Mouse (Mus musculus) midbrain, embryonic 14.5 days (tissue): ENCODE results near the gene Rps27. TPM values are rescaled to one million over a fixed set of nuclear protein-coding genes. Genes with fewer than 3 reads are reported as not detected.
"Not testable (repeated sequence)": the region's sequence is repeated elsewhere in the genome, so short reads cannot be mapped to it uniquely, and the experiment has no call there.

ENCODE experiments used
- ATAC-seq: fragments of 200-750 bp; cut with Nextera tagmentation; 2 replicates; pipeline ENCODE4 v1.8.0; 2017; ENCODE audit warnings: moderate number of reproducible peaks, moderate library complexity; ENCODE audit not compliant: low FRiP score, low TSS enrichment
- DNase-seq: peaks from one replicate; pipeline ENCODE4 v3.0.0-alpha.2; 2015
- H3K27ac ChIP-seq: fragments of 300-500 bp; sonication (generic); replicated peaks from 2 replicates; pipeline ENCODE4 v1.5.1; 2014; ENCODE audit warnings: mild to moderate bottlenecking, low read depth, low read length, moderate library complexity
- H3K27me3 ChIP-seq: fragments of 300-500 bp; sonication (generic); 2 replicates; pipeline ENCODE4 v1.6.1; 2014; ENCODE audit warnings: low read length, control low read depth, mixed read lengths; ENCODE audit not compliant: control insufficient read depth, insufficient read depth
- H3K36me3 ChIP-seq: fragments of 300-500 bp; sonication (generic); 2 replicates; pipeline ENCODE4 v1.6.1; 2014; ENCODE audit warnings: low read length, control low read depth; ENCODE audit not compliant: control insufficient read depth, insufficient read depth
- H3K4me1 ChIP-seq: fragments of 300-500 bp; sonication (generic); 2 replicates; pipeline ENCODE4 v1.6.1; 2014; ENCODE audit warnings: mild to moderate bottlenecking, antibody characterized with exemption, low read length, control low read depth; ENCODE audit not compliant: control insufficient read depth, insufficient read depth
- H3K4me2 ChIP-seq: fragments of 300-500 bp; sonication (generic); 2 replicates; pipeline ENCODE4 v1.6.1; 2014; ENCODE audit warnings: mild to moderate bottlenecking, low read length, moderate library complexity
- H3K4me3 ChIP-seq: fragments of 300-500 bp; sonication (generic); replicated peaks from 2 replicates; pipeline ENCODE4 v1.5.1; 2014; ENCODE audit warnings: low read depth, low read length
- H3K9ac ChIP-seq: fragments of 300-500 bp; sonication (generic); replicated peaks from 2 replicates; pipeline ENCODE4 v1.6.1; 2014; ENCODE audit warnings: mild to moderate bottlenecking, low read length, moderate library complexity
- H3K9me3 ChIP-seq: fragments of 300-500 bp; sonication (generic); 2 replicates; pipeline ENCODE4 v1.6.1; 2016; ENCODE audit warnings: low read length, control low read depth, mixed read lengths; ENCODE audit not compliant: control insufficient read depth
- WGBS: fragments of 180-500 bp; shearing (Covaris S2); extraction: QIAGEN DNeasy Blood & Tissue Kit; methylation state at CpG from one replicate; pipeline ENCODE4 v1.1.7; 2014; 5-methylcytosine and 5-hydroxymethylcytosine counted together
- polyA plus RNA-seq: library from polyadenylated mRNA; unstranded; fragments of >200 nt; fragmentation: Nextera tagmentation; extraction: Ambion mirVana; gene quantifications from 2 replicates; pipeline ENCODE4 v1.2.1, GENCODE M21; 2014

Rps27 gene
- polyA plus RNA-seq, 1 experiment from 2014 or later = 1,026 TPM

DNA sequence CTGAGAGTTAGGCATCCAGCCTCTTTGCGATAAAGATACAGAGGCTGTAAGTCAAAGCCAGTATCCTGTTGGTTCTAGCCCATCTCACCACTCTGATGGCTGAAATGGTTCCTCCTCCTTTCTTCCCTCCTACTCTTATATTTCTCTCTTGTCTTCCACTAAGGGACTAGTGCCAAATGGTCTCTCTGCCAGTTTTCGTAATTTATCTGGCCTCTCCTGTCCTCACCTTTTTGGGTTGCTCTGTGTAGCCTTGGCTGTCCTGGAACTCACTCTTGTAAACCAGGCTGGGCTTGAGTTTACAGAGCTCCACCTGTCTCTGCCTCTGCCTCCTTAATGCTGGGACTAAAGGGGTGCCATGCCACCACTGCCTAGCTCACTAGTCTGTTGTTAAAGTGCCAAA lies 39.2 kb upstream of the Rps27 start:
- not testable (repeated sequence) for H3K27ac ChIP-seq, H3K27me3 ChIP-seq, H3K9ac ChIP-seq, H3K9me3 ChIP-seq, ATAC-seq, DNase-seq, H3K4me2 ChIP-seq, H3K4me3 ChIP-seq
- Histone ChIP-seq H3K36me3 (peaks cover 19% of the 10 kb centered on the region), H3K4me1 (peaks cover 16% of the 10 kb centered on the region)
- WGBS = 95% methylated on average over 2 of the region's 2 CpGs

DNA sequence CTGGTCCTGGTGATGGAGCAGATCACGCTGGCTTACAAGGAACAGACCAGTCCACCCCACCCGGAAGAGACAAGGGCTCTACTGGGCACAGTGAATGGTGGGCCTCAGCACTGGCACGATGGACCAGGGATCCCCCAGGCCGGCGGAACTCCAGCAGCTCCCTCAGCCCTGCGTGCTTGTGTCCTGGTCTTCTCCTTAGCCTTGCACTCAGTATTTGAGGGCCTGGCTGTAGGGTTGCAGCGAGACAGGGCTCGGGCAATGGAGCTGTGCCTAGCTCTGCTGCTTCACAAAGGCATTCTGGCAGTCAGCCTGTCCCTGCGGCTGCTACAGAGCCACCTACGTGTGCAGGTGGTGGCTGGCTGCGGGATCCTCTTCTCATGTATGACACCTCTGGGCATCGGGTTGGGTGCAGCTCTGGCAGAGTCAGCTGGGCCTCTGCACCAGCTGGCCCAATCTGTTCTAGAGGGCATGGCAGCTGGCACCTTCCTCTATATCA lies 38.3 kb upstream of the Rps27 start:
- not testable (repeated sequence) for DNase-seq, H3K4me3 ChIP-seq, H3K9ac ChIP-seq, H3K27me3 ChIP-seq, H3K27ac ChIP-seq, H3K9me3 ChIP-seq, ATAC-seq, H3K4me2 ChIP-seq
- Histone ChIP-seq H3K36me3 (peaks cover 11% of the 10 kb centered on the region), H3K4me1 (peaks cover 16% of the 10 kb centered on the region)
- WGBS = 90% methylated on average over 10 of the region's 12 CpGs

DNA sequence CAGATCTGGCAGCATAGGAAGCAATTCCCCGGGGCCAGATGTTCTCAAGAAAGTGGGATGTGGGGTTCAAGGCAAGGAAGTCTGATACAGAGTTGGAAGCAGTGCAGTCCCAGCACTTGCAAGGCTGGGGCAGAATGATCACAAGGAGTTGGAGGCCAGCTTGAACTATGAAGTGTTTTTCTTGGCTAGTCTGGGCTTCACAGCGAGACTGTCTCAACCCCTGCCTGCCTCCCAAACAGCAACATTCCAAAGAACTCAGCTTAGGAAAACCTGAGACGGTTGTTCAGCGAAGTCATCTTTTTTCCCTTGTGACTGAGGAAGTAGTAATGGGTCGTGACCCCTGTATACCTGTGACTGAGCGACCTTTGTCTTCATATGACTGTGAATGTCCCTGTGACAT lies 37.3 kb upstream of the Rps27 start:
- H3K9me3 ChIP-seq = no peaks in the 10 kb centered on the region
- peaks cover 10% of the 10 kb centered on the region; the same call in 1 of the 2 replicates for H3K36me3 ChIP-seq
- H3K27me3 ChIP-seq = no peaks in the 10 kb centered on the region
- H3K4me3 ChIP-seq = no peak overlapping the region
- DNase-seq (no peak), ATAC-seq (no peak)
- no peak overlapping the region for H3K4me2 ChIP-seq
- WGBS = 92% methylated on average over 6 of the region's 6 CpGs
- peaks cover 16% of the 10 kb centered on the region for H3K4me1 ChIP-seq
- no peak overlapping the region for H3K27ac ChIP-seq
- no peak overlapping the region for H3K9ac ChIP-seq

DNA sequence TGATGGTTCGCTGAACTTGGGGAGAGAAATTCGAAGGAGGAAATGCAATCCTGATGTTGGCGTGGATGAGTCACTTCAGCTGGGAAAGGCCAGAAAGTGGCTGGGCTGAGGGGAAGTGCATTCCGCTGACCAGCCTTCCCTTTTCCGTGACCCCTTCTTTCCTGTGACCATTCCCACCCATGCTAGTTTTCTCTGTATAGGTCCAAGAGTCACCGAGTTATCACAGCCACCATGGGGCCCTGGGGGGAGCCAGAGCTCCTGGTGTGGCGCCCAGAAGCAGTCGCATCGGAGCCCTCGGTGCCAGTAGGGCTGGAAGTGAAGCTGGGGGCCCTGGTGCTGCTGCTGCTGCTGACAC lies 35.3 kb upstream of the Rps27 start:
- DNase-seq = no peak
- Histone ChIP-seq H3K27me3 (no peaks in the 10 kb centered on the region), H3K4me1 (peaks cover 10% of the 10 kb centered on the region), H3K27ac (peak overlapping the region; percentile 80), H3K9ac (peak overlapping the region; percentile 75), H3K4me3 (peak overlapping the region; percentile 63), H3K36me3 (peaks cover 10% of the 10 kb centered on the region; the same call in 1 of the 2 replicates), H3K9me3 (no peaks in the 10 kb centered on the region), H3K4me2 (peak overlapping the region; percentile 83)
- no peak for ATAC-seq
- 5% methylated on average over 10 of the region's 10 CpGs for WGBS

DNA sequence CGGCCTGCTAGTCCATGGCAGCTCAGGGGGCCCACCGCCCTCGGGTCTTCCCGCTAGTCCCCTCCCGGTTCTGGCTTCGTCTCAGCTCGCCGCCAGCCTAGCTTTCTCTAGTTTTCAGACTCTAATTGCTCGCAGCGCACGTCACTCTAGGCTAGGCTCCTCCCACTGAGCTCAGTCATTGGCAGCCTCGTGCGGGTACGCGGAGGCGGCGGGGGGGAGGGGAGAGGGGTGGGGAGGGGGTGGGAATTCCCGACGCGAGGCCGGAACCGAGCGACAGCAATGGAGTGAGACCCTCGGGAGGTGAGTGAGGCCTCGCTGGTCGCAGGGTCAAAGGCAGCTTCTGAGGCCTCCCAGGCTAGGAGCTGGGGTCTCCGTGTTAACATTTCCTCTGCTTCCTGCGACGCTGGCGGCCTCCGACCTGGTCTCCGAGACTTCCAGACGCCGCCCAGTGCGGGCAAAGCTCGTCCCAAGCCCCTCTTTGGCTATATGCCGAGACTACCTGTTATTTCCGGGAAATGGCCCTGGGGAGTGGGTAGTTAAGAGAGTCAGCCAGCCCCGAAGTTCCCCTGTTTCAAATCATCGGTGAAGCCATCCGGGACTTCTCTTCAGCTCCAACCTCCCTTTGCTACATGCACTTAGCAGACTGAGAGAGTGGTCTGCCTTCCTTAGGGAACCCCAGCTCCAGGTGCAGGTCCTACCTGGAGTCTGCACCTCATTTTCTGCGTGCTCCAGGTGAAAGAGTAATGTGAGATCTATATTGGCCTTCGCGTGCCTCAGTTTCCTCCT lies 34.7 kb upstream of the Rps27 start, which contains the start of gene Slc39a1:
Gene Slc39a1 (plus strand): TSS at position 213 of the 786 bp plus-strand sequence.
- H3K27ac ChIP-seq = peak within 1 kb of the TSS; percentile 80
- H3K4me1 ChIP-seq = peaks cover 15% of the 10 kb centered on the region
- peak within 1 kb of the TSS; percentile 83 for H3K4me2 ChIP-seq
- ATAC-seq (peak; percentile 94), DNase-seq (peak; percentile 98)
- under 1% methylated on average over 44 of the region's 44 CpGs for WGBS
- peak within 1 kb of the TSS; percentile 75 for H3K9ac ChIP-seq
- H3K36me3 ChIP-seq = peaks cover 10% of the 10 kb centered on the region; the same call in 1 of the 2 replicates
- no peaks in the 10 kb centered on the region for H3K9me3 ChIP-seq
- no peaks in the 10 kb centered on the region for H3K27me3 ChIP-seq
- H3K4me3 ChIP-seq = peak within 1 kb of the TSS; percentile 63

DNA sequence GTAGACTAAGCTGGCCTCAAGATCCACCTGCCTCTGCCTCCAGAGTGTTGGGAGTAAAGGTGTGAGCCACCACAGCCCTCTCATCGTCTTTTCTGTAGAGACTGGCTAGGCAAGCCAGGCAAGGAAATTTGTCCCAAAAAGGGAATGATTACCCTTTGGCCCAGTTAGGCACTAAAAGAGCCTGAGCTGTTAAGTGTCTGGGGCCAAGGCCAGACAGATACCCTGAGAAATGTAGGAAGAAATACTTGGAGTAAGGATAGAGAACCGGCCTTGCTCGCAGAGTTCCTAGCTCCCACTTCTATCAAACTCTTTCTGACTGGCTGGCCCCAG lies 34.1 kb upstream of the Rps27 start:
- Histone ChIP-seq H3K4me2 (peak overlapping the region; percentile 83), H3K9ac (peak overlapping the region; percentile 75; the same call in 1 of the 2 replicates), H3K36me3 (peaks cover 10% of the 10 kb centered on the region; the same call in 1 of the 2 replicates), H3K4me1 (peaks cover 20% of the 10 kb centered on the region), H3K27ac (peak overlapping the region; percentile 68), H3K27me3 (no peaks in the 10 kb centered on the region), H3K4me3 (peak overlapping the region; percentile 63), H3K9me3 (no peaks in the 10 kb centered on the region)
- under 1% methylated on average over 3 of the region's 3 CpGs for WGBS
- ATAC-seq (no peak), DNase-seq (no peak)

DNA sequence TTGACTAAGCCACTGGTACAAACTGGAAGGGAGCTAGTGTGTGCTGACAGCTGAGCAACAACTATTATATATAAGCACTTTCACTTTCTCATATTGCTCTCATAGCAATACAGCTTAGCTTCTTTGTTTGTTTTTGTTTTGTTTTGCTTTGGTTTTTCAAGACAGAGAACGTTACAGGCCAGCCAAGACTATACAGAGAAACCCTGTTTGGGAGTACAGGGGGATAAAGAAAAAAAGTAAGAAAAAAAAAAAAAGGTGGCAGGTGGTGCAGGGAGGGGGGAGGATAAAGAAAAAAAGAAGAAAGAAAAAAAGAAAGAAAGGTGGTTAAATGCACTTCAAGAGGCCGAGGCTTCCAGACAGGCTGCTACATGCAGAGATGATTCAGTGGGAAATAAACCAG lies 32.0 kb upstream of the Rps27 start:
- no peak overlapping the region for H3K27ac ChIP-seq
- no peak overlapping the region for H3K4me3 ChIP-seq
- H3K9ac ChIP-seq = no peak overlapping the region
- H3K27me3 ChIP-seq = no peaks in the 10 kb centered on the region
- H3K4me2 ChIP-seq = no peak overlapping the region
- 76% methylated on average over 2 of the region's 2 CpGs for WGBS
- DNase-seq = no peak
- peaks cover 21% of the 10 kb centered on the region for H3K4me1 ChIP-seq
- ATAC-seq = no peak
- H3K36me3 ChIP-seq = no peaks in the 10 kb centered on the region
- no peaks in the 10 kb centered on the region for H3K9me3 ChIP-seq

DNA sequence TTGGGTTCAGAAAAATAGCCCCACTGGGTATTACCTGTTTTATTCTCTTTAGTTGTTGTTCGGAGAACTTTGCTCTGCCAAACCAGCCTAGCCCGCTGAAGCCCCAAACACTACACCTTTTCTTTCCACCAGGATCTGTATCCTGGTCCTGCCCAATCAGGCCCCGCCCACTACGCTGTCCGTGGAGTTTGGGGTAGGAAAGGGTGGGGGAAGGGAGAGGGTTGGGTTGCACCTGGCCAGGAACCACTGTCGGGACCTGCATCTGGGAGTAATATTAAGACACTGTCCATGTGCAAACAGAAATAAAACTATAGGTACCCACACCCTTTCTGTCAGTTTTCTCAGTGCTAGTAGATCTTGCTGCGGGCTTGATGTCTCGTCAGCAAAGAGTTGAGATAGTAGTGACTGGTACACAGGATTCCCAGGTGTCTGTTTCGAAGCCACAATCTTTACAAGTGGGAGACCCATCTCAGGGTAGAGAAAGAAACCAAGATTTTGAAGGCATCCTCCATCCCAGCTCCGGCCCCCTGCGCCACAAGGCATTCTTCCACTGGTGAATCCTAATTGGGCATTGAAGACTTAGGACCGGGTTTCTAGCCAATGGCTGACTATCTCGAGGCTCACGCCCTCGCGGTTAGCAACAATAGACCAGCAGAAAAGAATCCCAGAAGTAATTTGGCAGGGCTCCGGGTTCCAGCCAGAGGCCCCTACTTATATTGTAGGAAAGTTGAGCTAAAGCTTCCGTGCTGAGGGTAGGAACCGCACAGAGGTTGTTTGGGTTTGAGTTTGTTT lies 29.7 kb upstream of the Rps27 start, which contains the start of gene Creb3l4:
Gene Creb3l4 (minus strand): TSS at position 529 of the 792 bp plus-strand sequence.
- H3K4me3 ChIP-seq = peak within 1 kb of the TSS; percentile 29
- ATAC-seq = peak; percentile 46; the same call in 1 of the 2 replicates
- H3K4me2 ChIP-seq = peak within 1 kb of the TSS; percentile 63
- 0 out of 2 replicates have a peak within 1 kb of the TSS, but pooled peaks have one; percentile 10 for H3K9ac ChIP-seq
- H3K36me3 ChIP-seq = no peaks in the 10 kb centered on the region
- no peaks in the 10 kb centered on the region for H3K27me3 ChIP-seq
- peak within 1 kb of the TSS; percentile 32 for H3K27ac ChIP-seq
- H3K4me1 ChIP-seq = peaks cover 12% of the 10 kb centered on the region; the same call in 1 of the 2 replicates
- H3K9me3 ChIP-seq = no peaks in the 10 kb centered on the region
- DNase-seq = peak; percentile 81
- 2% methylated on average over 19 of the region's 19 CpGs for WGBS
